Mouse (Mus musculus) embryo, embryonic 11 days (tissue): Measurements from ENCODE around the gene Mpp4.

ENCODE experiments used
- DNase-seq: peaks from one replicate; pipeline ENCODE4 v3.0.0-alpha.2; 2015

Mpp4 gene

GRCm38 (mm10) chr1:59167654-59168425 lies 4.7 kb upstream of the Mpp4 start:
- no peak for DNase-seq

GRCm38 (mm10) chr1:59166232-59166905 lies 3.2 kb upstream of the Mpp4 start:
- DNase-seq: no peak

- DNase-seq: no peak
Observed at GRCm38 (mm10) chr1:59163918-59164317, 729 bp upstream of the Mpp4 start.

GRCm38 (mm10) chr1:59162309-59163024 lies 722 bp downstream of the Mpp4 start:
- DNase-seq: no peak

- no peak for DNase-seq
Observed at GRCm38 (mm10) chr1:59161396-59161795, 1.8 kb downstream of the Mpp4 start.

GRCm38 (mm10) chr1:59160871-59161270 lies 2.3 kb downstream of the Mpp4 start:
- no peak for DNase-seq

GRCm38 (mm10) chr1:59159136-59159535 lies 4.1 kb downstream of the Mpp4 start:
- no peak for DNase-seq

- DNase-seq: no peak
Observed at GRCm38 (mm10) chr1:59158498-59158897, 4.7 kb downstream of the Mpp4 start.

- DNase-seq: no peak
Observed at GRCm38 (mm10) chr1:59157846-59158245, 5.3 kb downstream of the Mpp4 start.

GRCm38 (mm10) chr1:59152346-59152745 lies 10.8 kb downstream of the Mpp4 start:
- no peak for DNase-seq

- DNase-seq: no peak
Observed at GRCm38 (mm10) chr1:59150542-59150941, 12.6 kb downstream of the Mpp4 start.

GRCm38 (mm10) chr1:59144543-59144942 lies 18.6 kb downstream of the Mpp4 start:
- peak; percentile 10 for DNase-seq

- peak; percentile 64 for DNase-seq
Observed at GRCm38 (mm10) chr1:59142809-59143208, 20.4 kb downstream of the Mpp4 start.

GRCm38 (mm10) chr1:59134419-59134818 lies 28.8 kb downstream of the Mpp4 start:
- no peak for DNase-seq

GRCm38 (mm10) chr1:59128879-59129278 lies 34.3 kb downstream of the Mpp4 start:
- no peak for DNase-seq

GRCm38 (mm10) chr1:59125558-59125957 lies 37.6 kb downstream of the Mpp4 start:
- no peak for DNase-seq

- peak; percentile 95 for DNase-seq
Observed at GRCm38 (mm10) chr1:59119720-59120457, 43.3 kb downstream of the Mpp4 start, which contains the start of gene Tmem237. Gene Tmem237 (minus strand): TSS chr1:59120408.

GRCm38 (mm10) chr1:59110524-59110923 lies 52.7 kb downstream of the Mpp4 start:
- no peak for DNase-seq

GRCm38 (mm10) chr1:59102071-59102470 lies 61.1 kb downstream of the Mpp4 start:
- DNase-seq: no peak

GRCm38 (mm10) chr1:59101020-59101419 lies 62.2 kb downstream of the Mpp4 start:
- DNase-seq: no peak

- DNase-seq: no peak
Observed at GRCm38 (mm10) chr1:59094705-59095104, 68.5 kb downstream of the Mpp4 start, which contains the start of gene C2cd6. Gene C2cd6 (minus strand): TSS chr1:59094900.
